Mouse (Mus musculus): ENCODE measurements around the gene B3galt1. TPM values are rescaled to one million over a fixed set of nuclear protein-coding genes. Genes with fewer than 3 reads are reported as not detected.

Gene B3galt1
- polyA plus RNA-seq, 1 experiment from 2014 or later, result 6.1 TPM

DNA sequence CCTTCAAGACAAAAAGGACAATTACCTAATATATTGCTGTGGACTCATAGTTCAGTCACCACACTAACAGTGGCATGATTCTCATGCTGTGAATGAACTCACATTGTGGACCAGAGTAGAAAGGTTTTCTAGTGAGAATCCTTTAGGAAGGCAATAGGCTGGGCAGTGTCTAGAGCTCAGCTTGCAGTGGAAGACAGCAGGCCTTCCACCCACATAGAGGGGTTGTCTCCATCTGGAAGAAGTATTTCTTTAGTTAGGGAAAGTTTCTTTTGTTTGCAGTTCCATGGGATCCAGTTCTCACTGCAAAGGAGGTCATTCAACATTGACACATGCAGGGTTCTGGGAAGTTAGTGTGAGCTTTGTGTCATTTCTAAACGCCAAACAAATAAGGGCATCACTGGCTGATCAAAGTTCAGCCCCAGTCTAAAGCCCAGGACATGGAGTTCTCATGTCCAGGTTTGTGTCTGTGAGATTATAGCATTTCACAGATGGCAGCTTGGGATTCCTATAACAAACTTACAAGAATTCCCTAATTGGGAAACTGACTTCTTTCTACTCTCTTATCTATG, 316.1 kb downstream of the B3galt1 start:
- 76% methylated on average over 1 of the region's 1 CpGs for WGBS
- Histone ChIP-seq H3K4me3 (no peak overlapping the region), H3K4me1 (no peaks in the 10 kb centered on the region), H3K27ac (no peak overlapping the region), H3K27me3 (ENCODE audit: low read depth, poor library complexity, severe bottlenecking) (no peaks in the 10 kb centered on the region), H3K9me3 (replicated peaks) (no peaks in the 10 kb centered on the region), H3K36me3 (no peaks in the 10 kb centered on the region)
- no peak for DNase-seq (ENCODE audit: low spot score)

DNA sequence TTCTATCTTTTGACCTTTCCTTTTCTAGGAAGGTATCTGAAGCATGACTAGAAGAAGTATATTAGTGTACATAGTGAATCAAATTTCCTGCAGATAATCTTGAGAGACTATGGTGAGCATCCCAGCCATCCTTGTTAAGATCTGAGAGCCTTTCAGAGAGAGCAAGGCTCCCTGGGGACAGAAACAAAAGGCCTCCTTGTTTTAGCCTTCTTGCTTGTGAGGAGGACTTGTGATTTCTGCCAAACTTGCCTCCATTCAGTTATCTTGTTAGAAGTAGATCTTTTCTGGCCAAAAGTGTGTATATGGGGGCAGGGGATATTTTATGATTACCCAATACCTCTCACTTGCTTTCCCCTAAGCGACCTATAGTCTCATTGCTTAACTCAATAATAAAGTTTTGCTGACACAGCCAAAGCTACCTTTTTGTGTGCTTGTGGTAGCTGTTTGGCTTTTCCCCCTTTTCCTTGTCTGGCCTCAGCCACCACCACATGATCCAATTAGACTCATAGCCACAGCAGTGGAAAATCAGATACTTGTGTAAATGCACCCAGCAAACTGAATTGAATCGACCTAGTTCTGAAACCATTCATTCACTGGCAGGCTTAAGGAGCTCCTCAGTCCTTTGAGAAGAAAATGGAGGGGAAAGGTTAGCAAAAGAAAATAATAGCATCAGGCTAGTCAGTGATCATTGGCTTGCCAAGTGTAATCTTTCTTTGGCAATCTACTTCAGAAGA, 332.5 kb downstream of the B3galt1 start:
- DNase-seq (ENCODE audit: low spot score), result no peak
- WGBS, result 79% methylated on average over 2 of the region's 2 CpGs
- no peak overlapping the region for H3K4me3 ChIP-seq
- no peaks in the 10 kb centered on the region for H3K36me3 ChIP-seq
- no peak overlapping the region for H3K27ac ChIP-seq
- no peaks in the 10 kb centered on the region for H3K9me3 ChIP-seq (replicated peaks)
- H3K27me3 ChIP-seq (ENCODE audit: low read depth, poor library complexity, severe bottlenecking), result no peaks in the 10 kb centered on the region
- H3K4me1 ChIP-seq, result 0 out of 2 replicates have a peak, but pooled peaks cover 6% of the 10 kb centered on the region

DNA sequence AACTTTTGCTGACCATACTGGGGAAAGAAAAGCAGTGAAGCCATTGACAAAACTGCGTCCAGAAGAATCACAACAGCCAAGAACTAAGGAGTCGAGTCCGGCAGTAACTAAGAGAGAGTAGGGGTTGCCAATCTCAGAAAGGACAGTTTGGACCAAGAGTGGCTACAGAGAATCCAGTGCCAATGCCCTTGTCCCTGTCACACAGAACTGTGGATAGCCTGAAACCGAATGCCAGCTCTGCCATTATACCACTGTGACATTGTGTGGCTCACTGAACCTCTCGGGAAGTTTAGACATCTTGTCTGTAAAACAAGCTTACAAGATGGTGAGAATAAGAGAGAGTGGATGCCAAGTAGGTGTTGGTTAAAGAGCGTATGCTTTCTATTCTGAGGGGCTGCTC, 335.9 kb downstream of the B3galt1 start:
- Histone ChIP-seq H3K4me3 (no peak overlapping the region), H3K36me3 (no peaks in the 10 kb centered on the region), H3K4me1 (0 out of 2 replicates have a peak, but pooled peaks cover 5% of the 10 kb centered on the region), H3K27ac (no peak overlapping the region), H3K27me3 (ENCODE audit: low read depth, poor library complexity, severe bottlenecking) (no peaks in the 10 kb centered on the region), H3K9me3 (replicated peaks) (no peaks in the 10 kb centered on the region)
- no peak for DNase-seq (ENCODE audit: low spot score)
- 89% methylated on average over 6 of the region's 6 CpGs for WGBS

DNA sequence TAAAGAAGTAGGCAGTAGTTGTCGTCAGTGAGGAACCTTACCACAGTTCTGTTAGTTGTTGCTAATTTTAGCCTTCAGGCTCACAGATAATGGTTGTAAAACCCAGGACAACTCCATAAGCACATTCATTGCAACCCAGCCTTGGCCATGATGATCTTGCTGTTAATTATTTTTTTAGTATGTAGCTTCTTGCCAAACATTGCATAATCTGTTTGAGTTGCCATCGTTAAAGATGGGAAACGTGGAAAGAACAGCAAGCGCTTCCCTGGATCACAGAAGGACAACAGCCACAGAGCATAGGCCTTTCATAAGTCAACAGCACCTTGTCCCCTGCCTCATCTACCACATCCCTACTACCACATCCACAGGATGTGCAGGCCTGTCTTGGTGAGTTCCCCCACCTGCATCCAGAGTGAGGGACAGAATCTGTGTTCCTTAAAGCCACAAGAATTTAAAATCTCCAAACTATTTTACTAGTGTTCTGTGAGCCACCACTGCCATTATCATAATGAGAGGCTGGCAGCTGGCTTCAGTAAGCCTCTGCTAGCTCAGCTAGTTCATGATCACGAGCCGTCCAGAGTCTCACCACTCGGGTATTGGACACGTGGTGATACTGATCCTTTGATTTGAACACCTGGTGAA, 337.1 kb downstream of the B3galt1 start:
- Histone ChIP-seq H3K9me3 (replicated peaks) (no peaks in the 10 kb centered on the region), H3K27me3 (ENCODE audit: low read depth, poor library complexity, severe bottlenecking) (no peaks in the 10 kb centered on the region), H3K4me3 (no peak overlapping the region), H3K36me3 (no peaks in the 10 kb centered on the region), H3K4me1 (0 out of 2 replicates have a peak, but pooled peaks cover 3% of the 10 kb centered on the region), H3K27ac (no peak overlapping the region)
- DNase-seq (ENCODE audit: low spot score), result no peak
- WGBS, result 88% methylated on average over 8 of the region's 8 CpGs

DNA sequence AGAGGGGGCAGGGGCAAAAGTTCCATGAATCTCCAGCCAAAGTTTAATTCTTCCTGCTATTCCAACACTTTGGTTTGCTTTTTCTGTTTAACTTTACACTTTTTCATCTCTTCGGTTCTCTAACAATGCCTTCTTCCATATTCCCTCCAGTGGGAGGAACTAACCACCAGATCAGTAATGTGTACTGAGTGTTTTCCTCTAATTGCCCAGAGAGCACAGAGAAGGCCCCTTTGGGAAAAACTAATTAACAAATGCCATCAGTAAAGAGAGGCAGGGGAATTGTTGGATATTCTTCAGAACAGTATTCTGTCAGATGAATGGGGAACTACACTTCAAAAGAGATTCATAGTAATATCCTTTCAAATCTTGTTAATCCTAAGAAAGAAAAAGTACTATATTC, 338.1 kb downstream of the B3galt1 start:
- no peaks in the 10 kb centered on the region for H3K9me3 ChIP-seq (replicated peaks)
- no peaks in the 10 kb centered on the region for H3K27me3 ChIP-seq (ENCODE audit: low read depth, poor library complexity, severe bottlenecking)
- 0 out of 2 replicates have a peak, but pooled peaks cover 3% of the 10 kb centered on the region for H3K4me1 ChIP-seq
- no peak for DNase-seq (ENCODE audit: low spot score)
- no peak overlapping the region for H3K4me3 ChIP-seq
- no peak overlapping the region for H3K27ac ChIP-seq
- 95% methylated on average over 1 of the region's 1 CpGs for WGBS
- H3K36me3 ChIP-seq, result no peaks in the 10 kb centered on the region

DNA sequence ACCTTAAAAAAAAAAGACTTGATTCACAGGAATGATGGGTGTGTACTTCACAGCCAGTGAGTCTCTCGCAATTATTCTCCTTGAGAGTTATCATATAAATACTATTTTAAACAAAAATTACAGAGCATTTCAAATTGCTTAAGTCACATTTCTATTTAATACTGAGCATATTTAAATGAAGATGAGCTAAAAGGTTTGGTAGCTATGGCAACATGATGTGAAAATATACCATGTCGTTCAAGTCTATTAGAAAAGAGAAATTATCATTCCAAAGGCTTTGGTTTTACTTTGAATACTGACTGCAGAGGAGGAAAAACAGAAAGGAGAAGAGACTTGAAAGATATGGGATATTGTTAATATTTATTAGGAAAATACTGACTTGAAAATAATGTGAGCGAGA, 366.3 kb downstream of the B3galt1 start:
- Histone ChIP-seq H3K4me1 (no peaks in the 10 kb centered on the region), H3K27me3 (ENCODE audit: low read depth, poor library complexity, severe bottlenecking) (no peaks in the 10 kb centered on the region), H3K4me3 (no peak overlapping the region), H3K9me3 (replicated peaks) (no peaks in the 10 kb centered on the region), H3K27ac (no peak overlapping the region), H3K36me3 (no peaks in the 10 kb centered on the region)
- 85% methylated on average over 3 of the region's 3 CpGs for WGBS
- no peak for DNase-seq (ENCODE audit: low spot score)

DNA sequence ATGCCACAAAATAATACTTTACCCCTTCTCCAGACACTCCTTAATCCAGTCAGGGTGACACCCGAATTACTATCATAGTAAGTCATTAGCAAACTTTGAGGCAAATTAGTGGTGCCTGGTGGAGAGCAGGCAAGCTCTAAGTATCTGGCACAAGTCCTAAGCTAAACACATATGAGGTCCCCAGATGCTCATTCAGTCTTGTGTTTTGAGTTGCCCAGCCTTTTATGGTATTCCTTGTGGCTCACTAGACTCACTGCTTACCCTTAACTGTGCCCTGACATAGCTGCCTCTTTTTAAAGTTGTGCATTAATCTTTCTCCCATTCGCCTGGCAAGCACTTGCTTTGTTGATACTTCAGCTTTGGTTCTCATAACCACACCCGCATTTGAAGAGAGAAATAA, 382.7 kb downstream of the B3galt1 start:
- Histone ChIP-seq H3K9me3 (replicated peaks) (no peaks in the 10 kb centered on the region), H3K4me3 (no peak overlapping the region), H3K4me1 (no peaks in the 10 kb centered on the region), H3K36me3 (no peaks in the 10 kb centered on the region), H3K27ac (no peak overlapping the region), H3K27me3 (ENCODE audit: low read depth, poor library complexity, severe bottlenecking) (no peaks in the 10 kb centered on the region)
- WGBS, result 85% methylated on average over 3 of the region's 3 CpGs
- DNase-seq (ENCODE audit: low spot score), result no peak

DNA sequence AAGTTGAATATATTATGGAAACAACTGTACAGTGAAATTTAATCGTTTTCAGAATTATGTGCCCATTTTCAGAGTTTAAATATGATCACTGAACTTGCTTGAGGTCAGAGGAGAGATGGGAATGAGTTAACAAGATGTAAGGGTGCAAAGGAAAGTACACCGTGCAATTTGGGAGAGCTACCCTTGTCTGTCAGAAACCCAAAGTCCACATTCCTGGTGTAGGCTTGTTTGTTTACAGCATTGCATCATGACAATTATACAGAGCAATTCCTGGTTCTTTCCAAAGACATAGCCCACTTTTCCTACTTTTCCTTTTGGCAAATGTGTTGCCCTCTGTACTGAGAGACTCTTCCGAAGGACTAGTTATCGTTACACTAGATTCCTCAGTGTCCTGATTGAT, 390.5 kb downstream of the B3galt1 start:
- 76% methylated on average over 4 of the region's 4 CpGs for WGBS
- H3K4me1 ChIP-seq, result no peaks in the 10 kb centered on the region
- no peak overlapping the region for H3K4me3 ChIP-seq
- no peaks in the 10 kb centered on the region for H3K9me3 ChIP-seq (replicated peaks)
- no peaks in the 10 kb centered on the region for H3K36me3 ChIP-seq
- H3K27me3 ChIP-seq (ENCODE audit: low read depth, poor library complexity, severe bottlenecking), result no peaks in the 10 kb centered on the region
- no peak overlapping the region for H3K27ac ChIP-seq
- no peak for DNase-seq (ENCODE audit: low spot score)

DNA sequence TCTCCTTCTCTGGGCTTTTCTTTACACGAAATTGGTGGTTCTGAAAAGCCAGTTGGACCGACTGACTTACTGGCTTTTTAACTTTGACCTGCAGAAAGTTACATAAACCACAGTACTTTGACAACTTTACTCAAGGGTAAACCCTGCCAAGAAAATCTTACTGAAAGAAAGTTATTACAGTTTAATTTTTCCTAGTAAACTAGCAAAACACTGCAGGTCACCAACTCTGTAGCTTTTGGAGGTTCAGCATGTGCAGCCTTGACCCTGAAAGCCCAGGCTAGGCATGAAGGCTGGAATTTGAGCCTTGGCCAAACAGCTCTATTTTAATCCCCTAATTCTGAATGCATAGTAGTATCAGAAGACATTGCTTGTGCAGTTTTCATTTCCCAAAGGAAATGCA, 391.9 kb downstream of the B3galt1 start:
- Histone ChIP-seq H3K9me3 (replicated peaks) (no peaks in the 10 kb centered on the region), H3K27me3 (ENCODE audit: low read depth, poor library complexity, severe bottlenecking) (no peaks in the 10 kb centered on the region), H3K27ac (no peak overlapping the region), H3K4me1 (no peaks in the 10 kb centered on the region), H3K36me3 (no peaks in the 10 kb centered on the region), H3K4me3 (no peak overlapping the region)
- 68% methylated on average over 2 of the region's 2 CpGs for WGBS
- DNase-seq (ENCODE audit: low spot score), result no peak

DNA sequence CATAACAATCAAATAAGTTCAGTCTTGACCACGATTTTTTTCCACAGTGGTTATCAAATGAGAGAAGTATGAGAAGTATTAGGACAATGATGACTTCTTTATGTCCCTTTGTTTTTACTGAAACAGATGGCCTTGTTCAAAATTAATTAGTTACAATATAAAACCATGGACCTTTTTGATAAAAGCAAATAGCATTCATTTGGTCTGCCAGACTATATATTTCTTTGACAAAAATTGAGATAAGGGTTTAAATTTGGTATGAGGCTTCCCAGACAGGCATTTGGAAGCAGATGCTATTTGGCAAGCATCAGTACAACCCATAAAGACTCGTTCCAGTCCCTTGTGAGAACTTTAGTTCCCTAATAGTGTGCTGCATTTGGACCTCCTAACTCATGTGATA, 395.0 kb downstream of the B3galt1 start:
- H3K36me3 ChIP-seq, result no peaks in the 10 kb centered on the region
- no peaks in the 10 kb centered on the region for H3K27me3 ChIP-seq (ENCODE audit: low read depth, poor library complexity, severe bottlenecking)
- WGBS, result 82% methylated on average over 2 of the region's 2 CpGs
- no peak overlapping the region for H3K4me3 ChIP-seq
- no peak for DNase-seq (ENCODE audit: low spot score)
- H3K27ac ChIP-seq, result no peak overlapping the region
- H3K4me1 ChIP-seq, result no peaks in the 10 kb centered on the region
- no peaks in the 10 kb centered on the region for H3K9me3 ChIP-seq (replicated peaks)

DNA sequence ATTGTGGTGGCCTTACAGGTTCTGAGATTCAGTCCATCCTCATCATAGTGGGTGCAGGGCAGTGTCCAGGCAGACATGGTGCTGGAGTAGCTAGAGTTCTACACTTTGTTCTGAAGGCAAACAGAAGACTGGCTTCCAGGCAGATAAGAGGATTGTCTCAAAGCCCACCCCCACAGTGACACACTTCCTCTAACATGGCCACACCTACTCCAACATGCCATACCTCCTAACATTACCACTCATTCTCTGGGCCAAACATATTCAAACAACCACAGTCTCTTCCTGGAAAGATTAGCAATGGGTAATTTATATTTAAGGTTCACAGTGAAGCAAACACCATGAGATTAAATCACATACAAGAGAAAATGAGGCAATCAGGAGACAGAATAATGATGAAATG, 403.1 kb downstream of the B3galt1 start:
- no peaks in the 10 kb centered on the region for H3K36me3 ChIP-seq
- H3K27ac ChIP-seq, result no peak overlapping the region
- no peak overlapping the region for H3K4me3 ChIP-seq
- H3K27me3 ChIP-seq (ENCODE audit: low read depth, poor library complexity, severe bottlenecking), result no peaks in the 10 kb centered on the region
- H3K4me1 ChIP-seq, result no peaks in the 10 kb centered on the region
- DNase-seq (ENCODE audit: low spot score), result no peak
- H3K9me3 ChIP-seq (replicated peaks), result no peaks in the 10 kb centered on the region

DNA sequence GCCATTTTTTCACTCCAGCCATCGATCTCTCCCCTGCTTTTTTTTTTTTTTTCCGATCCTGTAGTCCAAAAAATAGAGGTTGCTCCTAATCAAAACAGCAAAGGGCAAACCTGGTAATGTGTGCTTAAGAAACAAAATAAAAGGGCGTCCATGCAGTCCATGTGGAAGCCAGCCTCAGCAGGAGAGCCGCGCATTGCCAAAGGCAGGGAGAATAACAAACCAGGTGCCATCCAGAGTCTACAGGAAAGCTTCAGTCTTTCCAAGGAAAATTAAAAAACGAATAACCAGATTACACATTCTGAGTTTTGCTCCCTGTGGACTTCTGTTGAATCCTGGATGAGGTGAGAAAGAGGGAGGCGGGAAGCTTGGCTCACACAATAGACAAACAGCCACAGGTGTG, 405.4 kb downstream of the B3galt1 start:
- H3K4me1 ChIP-seq, result no peaks in the 10 kb centered on the region
- DNase-seq (ENCODE audit: low spot score), result no peak
- H3K27me3 ChIP-seq (ENCODE audit: low read depth, poor library complexity, severe bottlenecking), result no peaks in the 10 kb centered on the region
- 85% methylated on average over 7 of the region's 7 CpGs for WGBS
- no peaks in the 10 kb centered on the region for H3K9me3 ChIP-seq (replicated peaks)
- H3K36me3 ChIP-seq, result no peaks in the 10 kb centered on the region
- H3K4me3 ChIP-seq, result no peak overlapping the region
- no peak overlapping the region for H3K27ac ChIP-seq

DNA sequence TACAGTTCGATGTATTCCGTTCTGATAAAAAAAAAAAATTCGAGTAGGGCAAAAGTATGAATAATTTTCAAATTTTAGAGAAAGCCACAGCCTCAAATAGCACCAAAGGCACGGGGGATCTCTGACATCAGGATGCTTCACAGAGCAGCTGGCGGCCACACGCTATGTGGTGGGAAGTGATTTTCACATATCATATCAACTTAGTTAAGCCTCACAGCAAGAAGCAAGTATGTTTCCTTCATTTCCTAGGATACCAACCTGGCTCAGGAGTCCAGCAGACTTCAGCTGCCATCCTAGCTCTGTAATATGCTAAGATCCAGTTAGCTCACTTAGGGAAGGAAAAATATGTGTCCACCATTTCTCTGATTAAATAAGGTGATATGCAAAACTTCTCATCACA, 405.9 kb downstream of the B3galt1 start:
- no peaks in the 10 kb centered on the region for H3K9me3 ChIP-seq (replicated peaks)
- WGBS, result 87% methylated on average over 6 of the region's 6 CpGs

More for the DNA sequence above, 405.9 kb downstream of the B3galt1 start:
- DNase-seq (ENCODE audit: low spot score), result no peak
- Histone ChIP-seq H3K4me3 (no peak overlapping the region), H3K27me3 (ENCODE audit: low read depth, poor library complexity, severe bottlenecking) (no peaks in the 10 kb centered on the region), H3K36me3 (no peaks in the 10 kb centered on the region), H3K27ac (no peak overlapping the region), H3K4me1 (no peaks in the 10 kb centered on the region)
